Mouse (Mus musculus): Measurements from ENCODE around the gene Pik3r5.

The Pik3r5 gene

DNA sequence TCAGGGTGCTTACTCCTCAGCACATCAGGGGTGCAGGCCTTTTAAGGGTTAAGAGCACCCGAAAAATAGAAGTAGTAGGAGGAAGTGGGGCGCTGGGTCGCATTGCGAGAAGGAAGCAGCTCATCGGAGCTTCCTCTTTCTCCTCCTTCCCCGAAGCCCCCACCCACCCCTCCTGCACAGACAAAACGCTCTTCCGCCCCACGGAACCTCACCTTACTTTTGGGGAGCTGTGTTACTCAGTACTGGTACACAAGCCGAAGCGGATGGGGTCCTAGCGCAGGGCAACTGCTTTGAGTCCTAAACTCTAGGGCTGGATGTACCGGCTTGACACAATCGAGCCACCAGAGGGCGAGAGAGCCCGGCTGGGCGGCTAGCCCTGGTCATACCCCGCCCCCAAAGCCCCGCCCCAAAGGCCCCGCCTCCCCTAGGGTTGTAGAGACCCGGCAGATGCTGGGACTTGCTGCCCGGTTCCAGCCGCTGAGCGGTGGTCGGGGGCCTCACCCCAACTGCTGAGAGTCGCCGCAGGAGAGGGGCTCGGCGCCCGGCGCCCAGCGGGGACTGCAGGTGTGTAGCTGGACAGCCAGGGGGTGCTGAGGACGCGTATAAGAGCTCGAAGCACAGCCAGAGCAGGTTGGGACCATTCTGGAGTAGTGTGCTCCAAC is at the start of gene Pik3r5:
Gene Pik3r5 (plus strand): TSS at position 423 of the 662 bp plus-strand sequence.
- no peak for DNase-seq (ENCODE audit: low read depth)

DNA sequence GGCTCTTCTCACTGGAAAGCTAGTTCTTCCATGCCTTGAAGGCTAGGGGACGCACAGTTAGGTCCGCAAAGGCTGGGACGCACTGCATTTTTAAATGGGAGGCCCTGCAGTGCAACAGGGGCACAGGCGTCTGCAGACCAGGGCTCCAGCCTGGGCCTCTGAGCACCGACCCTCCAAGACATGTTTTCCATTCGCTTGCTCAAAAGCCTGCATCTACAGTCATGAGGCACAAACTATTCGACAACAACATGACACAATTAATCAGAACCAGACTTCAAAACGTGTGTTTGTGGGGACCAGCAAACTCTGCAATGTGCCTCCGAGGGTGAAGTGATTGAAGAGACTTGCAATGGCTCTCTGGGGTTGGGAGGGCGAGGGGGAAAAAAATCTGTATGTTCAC is 48.4 kb upstream of the Pik3r5 start:
- no peak for DNase-seq (ENCODE audit: low read depth)

DNA sequence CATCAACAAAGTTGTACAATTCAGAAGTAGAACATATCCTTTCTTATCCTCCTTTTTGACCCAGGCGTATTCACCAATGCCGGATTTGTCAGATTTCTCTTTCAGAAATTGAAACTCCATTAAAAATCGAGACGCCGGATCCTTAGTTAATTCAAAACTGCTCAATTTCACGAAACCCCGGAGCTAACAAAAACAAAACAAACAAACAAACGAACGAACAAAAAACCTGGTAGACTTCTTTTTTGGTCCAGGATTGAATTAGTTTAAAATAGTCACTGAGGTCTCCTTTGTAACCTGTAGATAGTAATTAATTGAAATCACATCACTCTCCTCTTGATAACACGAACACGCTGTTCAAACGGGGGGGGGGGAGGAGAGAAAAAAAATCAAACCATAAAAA is 47.8 kb upstream of the Pik3r5 start:
- DNase-seq (ENCODE audit: low read depth): no peak

DNA sequence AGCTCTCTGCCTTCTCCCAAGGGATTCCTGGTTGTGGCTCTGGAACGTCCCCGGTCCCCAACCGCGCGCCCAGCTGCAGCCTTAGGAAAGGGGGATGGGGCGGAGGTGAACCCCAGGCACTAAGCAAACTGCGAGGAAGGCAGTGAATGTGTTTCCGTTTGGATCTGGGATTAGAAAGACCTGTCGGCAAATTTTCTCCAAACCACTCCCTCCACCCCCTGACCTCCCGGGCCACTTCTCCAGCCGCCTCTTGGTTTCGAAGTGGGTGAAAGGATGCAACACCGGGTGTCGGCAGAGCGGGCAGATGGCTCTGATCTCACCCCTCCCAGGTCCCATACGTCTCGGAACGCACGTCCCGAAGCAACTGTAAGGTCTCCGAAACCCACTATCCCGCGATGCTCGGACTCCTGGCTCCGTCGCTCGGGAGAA is 47.3 kb upstream of the Pik3r5 start:
- DNase-seq (ENCODE audit: low read depth): no peak

DNA sequence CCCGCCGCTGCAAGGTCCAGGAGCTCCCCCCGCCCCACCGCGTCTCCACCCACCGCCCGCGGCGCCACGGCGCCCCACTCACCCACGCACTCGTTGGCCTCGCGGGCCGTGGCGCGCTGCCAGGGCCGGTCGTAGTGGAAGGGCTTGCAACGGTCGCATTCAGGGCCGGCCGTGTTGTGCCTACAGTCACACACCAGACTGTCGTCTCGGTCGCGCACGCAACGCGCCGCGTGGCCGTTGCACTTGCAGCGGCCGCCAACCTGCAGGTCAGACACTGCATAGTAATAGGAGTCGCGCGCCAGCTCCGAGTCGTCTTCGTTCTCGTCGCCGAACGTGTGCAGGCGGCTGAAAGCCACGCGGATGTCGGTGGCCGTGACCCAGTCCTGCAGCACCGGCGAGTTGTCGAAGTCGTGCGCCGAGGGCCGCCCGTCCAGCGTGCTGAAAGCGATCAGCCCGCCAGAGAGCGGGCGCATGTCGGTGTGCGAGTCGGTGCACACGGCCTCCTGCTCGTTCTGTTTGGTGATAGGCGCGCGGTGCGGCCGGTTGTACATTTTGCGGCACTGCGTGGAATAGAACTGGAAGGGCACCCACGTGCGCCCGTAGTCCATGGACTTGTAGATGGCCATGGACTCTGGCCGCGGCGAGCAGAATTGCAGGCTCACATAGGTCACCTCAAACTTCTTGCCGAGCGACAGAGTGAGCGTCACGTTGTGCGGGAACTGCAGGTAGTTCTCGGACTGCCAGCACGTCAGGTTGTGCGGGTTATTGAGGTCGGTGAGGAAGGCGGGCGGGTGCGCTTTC is 46.7 kb upstream of the Pik3r5 start:
- DNase-seq (ENCODE audit: low read depth): no peak

DNA sequence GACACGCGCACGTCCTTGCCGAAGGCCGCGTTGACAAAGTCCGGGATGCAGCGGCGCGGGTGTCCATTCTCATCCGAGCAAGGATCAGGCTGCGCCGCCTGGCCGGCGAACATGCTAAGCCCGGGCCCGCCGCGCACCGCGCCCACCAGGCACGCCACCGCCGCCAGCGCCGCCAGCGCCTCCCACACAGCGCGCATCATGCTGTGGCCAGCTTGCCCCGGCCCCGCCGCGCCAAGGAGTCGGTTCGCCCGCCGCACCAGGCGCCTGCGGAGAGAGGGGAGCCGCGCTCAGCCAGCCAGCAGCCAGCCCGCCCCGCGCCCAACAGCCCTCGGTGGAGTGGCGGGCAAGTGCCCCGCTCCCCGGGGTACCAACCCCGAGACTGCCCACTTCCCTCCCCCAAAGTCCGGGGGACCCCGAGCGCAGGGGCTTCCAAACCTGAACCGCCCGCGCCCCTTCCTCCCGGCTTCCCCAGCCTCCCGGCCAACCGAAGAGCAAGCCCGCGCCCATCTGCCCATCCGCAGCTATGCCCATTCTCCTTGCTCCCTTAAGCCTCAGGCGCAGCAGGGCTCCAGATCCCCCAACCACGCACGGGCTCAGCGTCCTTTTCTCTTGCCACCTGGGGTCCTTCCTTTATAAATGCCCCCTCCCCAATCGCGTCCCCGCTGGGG is 45.9 kb upstream of the Pik3r5 start:
- no peak for DNase-seq (ENCODE audit: low read depth)

DNA sequence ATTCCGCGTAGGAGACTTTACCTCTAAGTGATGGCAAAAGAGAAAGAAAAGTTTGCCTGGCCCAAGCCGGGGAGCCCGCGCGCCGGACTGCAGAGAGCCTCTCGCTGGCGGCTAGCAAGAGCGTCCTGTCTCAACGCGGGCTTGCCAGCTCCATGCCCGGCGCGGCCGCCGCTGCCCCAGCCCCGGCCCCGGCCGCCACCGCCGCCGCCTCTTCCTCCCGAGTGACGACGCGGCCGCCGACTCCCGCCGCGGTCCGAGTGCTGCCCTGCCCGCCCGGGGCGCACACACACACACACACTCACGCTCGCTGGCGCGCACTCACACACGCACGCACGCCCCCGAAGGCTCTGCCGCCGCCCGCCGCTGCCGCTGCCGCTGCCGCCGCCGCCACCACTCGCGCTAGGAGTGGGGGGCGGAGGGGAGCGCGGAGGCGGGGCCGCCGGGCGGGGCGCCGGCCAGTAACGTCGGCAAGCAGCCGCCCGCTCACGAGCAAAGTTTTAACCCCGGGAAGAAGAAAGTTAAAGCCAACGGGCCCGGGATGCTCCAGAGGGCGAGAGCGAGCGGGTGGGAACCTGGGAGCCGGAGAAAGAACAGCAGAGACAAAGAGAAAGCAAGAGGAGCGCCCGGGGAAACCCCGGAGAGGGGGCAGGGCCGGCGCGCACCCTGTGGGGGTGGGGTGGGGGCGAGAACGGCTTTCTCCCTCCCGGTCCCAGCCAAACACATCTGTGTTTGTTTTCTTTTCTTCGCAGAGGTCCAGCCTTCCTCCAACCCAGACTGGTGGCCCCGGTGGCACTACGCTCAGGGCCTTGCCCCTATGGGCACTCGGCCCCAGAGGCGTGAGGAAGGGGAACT is 45.1 kb upstream of the Pik3r5 start:
- no peak for DNase-seq (ENCODE audit: low read depth)

DNA sequence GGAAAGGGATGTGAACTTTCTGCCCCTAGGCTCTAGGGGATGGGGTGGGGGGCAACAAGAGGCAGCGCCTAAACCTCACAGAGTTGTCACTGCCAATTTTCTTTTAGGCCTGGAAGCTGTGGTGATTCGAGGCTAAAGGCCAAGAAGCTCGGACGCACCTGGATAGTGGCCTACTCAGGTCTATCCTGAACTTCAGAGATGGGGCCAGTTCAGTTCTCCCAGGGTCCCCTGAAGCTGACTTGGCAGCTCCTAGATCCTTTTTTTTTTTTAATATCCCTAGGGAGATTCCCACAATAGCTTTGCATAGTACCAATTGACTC is 44.5 kb upstream of the Pik3r5 start:
- DNase-seq (ENCODE audit: low read depth): no peak

DNA sequence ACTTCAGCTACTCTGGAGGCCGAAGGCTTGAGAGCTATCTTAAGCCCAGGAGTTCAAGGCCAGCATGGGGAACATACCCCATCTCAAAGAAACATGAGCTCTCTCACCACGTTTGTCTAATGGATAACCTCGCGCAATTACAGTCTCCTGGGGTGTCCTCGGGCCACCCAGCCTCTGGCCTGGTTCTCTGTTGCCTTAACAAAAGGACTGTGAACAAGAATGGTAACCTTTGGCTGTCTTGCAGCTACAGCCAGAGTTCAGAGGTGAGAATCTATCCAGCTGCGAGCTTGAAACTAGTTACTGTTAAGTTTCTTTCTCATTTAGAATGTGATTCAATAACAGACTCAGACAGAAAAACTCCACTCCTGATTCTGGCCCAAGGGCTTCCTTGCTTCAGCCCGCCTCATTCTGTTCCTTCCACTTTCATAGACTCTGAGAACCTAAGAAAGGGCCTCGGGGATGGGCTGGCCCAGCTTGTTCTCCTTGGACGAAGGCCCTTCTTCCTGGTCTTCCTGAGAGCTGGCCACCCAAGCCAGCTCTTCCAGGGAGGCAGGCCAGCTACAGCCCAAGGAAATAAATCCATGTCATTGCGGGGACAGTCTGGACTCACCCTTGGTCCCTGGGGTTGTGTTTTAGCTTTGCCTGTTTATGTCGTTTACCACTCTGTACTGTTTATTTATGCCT is 43.8 kb upstream of the Pik3r5 start:
- no peak for DNase-seq (ENCODE audit: low read depth)

DNA sequence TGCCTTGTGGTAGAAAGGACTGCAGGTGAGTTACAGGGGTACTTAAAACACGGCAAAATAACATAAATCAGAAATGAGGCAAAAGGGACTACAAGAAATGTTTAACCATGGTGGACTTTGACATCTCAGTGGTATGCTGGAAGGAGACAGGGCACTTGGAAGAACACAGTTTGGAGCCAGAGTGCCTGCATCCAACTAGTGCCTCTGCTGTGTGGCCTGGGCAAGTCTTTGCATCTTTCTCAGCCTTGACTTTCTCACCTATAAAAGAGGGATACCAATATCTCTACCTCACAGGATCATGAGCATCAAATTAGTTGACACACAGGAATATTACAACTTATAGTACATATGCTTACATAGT is 43.3 kb upstream of the Pik3r5 start:
- DNase-seq (ENCODE audit: low read depth): no peak

DNA sequence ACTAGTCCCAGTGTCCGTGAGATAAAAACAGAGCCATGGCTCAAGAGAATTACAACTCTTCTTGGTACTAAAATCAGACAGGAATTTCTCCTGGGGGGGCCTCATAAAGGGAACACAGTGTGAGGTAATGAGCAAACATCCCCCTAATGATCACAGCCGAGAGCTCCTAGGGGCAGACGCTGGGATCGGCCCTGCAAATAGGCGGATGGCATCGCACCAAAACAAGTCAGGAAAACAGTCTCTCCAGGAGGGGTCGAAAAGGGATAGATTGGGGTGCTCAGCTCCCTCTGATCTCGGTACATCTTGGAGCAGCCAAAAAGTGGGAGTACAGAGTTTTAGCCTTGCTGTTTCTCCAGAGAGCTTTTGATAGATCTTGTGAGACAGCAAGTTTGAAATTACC is 42.3 kb upstream of the Pik3r5 start:
- DNase-seq (ENCODE audit: low read depth): no peak

DNA sequence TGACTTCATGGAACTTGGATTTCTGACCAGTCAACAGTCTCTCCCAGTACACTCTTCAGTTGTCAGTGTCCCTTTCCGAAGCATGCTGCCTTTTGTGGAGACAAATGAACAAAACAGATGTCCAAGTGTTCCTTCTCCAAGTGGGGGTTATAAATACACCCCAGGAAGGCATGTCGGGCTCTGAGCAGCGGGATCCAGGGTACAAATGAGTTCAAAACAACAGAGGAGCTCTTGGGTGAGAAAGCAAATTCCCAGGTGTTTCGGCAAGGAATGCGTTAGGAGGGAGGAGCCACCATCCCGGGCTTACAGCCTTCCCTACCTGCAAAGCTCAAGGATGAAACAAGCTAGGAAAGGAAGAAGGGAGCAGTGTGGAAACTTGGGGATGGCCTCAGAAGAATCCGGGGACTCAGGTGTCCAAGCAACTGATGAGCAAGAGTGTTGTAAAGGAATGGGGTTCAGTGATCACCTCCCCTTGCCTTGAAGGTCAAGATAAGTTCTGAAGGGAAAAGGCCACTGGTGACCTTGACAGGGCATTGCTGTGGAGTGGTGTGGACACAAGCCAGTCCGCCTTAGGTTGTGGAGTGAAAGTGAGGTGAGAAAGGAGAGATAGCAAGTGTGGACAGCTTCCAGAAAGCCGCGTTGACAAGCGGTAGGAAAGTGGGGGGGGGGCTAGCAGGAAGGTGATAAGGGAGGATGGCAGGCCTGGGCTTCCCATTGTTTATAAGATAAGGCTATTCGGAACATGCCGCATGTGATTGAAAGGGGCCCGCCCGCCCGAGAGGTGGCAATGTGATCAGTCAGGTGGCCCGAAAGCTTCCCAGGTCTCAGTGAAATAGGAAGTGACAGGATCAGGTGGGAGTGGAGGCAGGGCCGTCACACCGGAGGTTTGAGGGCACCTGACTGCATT is 41.3 kb upstream of the Pik3r5 start:
- no peak for DNase-seq (ENCODE audit: low read depth)

DNA sequence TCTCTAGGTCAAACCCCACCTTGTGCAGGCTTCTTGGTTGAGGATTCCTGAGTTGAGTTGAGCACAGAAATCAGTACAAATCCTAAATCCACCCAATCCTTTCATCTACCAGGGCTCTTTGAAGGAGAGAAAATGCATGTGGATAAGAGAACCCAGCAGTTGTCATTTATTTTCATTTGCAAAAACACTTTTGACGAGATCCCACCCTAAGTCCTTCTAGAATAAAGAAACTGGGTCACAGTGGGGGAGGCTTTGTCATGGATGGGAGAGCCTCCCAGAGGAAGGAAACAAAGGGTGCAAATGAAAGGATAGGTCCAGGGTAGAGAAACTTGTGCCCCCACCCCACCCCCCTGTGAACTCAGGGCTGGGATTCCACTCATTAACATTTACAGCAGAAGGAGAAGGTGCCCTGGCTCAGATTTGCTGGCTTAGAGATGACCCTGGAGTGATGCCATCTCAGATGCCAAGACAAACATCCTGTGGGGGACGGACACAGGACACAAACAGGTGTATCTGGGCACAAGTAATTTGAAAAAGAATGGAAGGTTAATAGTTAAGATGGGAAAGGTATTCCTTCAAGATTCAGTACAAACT is 37.9 kb upstream of the Pik3r5 start:
- no peak for DNase-seq (ENCODE audit: low read depth)

DNA sequence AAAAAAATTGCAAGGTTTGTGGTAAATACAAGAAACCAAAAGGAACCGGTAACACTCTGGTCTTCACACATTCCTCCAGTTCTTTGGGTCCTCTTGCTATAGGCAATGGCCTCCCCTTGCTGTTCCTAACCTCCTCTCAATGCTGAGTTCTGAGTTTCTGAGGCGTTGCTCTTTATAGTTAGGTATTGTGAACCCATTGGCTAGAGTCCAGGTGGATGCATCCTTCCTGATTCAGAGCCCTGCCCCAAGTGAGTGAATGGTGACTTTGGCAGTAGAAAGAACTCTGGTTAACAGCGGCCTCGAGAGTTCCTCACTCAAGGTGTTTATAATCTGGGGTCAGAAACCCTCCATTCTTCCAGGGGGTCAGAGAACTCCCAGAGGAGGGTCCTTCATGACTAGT is 37.2 kb upstream of the Pik3r5 start:
- DNase-seq (ENCODE audit: low read depth): no peak

DNA sequence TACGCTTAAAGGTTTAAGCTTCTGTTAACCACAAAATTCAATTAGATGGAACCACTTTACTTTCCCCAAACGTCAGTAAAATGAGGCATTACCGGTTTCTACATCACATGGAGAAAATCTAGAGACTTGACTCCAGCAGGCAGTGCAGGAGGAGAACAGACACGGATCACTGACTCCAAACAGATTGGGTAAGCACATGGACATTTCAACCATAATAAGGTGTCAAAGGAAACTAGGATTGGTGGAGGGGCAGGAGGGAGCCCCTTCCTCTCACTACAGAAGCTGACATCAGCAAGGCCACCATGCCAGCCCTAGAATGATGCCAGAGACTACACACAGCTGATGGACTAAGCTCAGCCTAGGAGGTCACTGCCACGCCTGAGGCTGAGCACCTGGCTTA is 36.4 kb upstream of the Pik3r5 start:
- DNase-seq (ENCODE audit: low read depth): no peak

DNA sequence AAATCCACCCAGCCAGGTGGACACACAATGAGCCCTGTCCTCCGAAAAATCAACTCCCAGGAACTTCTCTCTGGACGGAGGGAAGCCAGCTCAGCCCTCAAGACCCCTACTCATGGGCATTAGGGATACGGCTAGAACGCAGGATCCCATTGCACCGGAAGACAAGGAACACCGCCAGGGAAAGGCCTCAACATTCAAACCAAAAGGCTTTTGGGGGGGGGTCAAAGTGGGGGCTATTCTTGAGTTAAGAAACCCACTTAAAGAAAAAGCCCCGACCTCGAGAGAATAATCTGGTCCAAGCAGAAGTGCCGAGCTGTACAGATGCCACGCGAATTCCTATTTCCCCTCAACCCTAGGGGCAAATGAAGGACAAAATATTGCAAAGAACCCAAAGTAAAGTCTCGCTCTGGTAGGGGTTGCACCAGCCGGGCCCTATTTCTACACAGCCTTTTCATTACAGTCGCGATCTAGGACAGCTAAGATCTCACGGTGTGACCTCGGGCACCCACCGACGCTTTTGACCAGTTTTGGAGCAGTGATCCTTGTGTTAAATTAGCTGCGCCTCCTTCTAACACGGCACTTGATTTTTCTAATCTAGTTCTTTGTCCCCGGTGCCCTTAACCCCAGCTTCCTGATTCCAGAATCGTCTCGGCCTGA is 32.9 kb upstream of the Pik3r5 start:
- no peak for DNase-seq (ENCODE audit: low read depth)

DNA sequence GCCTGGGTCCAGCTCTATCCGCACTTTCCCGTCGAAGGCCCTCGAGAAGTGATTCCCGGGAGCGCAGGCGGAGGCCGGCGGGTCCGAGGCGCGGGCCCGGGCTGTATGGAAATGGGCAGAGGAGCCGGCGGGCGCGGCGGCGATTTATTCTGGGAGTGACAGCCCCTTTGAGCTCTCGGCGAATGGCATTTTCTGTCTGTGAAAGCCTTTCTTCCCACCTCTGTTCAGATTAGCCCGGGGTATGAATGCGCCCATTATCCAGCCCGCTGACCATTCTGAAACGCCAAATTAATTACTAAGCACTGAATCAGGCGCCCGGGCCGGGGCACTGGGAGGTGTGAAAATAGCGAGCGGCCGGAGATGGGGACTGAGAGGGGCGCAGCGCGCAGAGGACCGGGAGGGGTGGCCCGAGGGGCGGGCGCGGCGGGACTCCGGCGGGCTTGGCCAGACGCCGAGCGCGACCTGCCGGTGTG is 32.3 kb upstream of the Pik3r5 start:
- no peak for DNase-seq (ENCODE audit: low read depth)

DNA sequence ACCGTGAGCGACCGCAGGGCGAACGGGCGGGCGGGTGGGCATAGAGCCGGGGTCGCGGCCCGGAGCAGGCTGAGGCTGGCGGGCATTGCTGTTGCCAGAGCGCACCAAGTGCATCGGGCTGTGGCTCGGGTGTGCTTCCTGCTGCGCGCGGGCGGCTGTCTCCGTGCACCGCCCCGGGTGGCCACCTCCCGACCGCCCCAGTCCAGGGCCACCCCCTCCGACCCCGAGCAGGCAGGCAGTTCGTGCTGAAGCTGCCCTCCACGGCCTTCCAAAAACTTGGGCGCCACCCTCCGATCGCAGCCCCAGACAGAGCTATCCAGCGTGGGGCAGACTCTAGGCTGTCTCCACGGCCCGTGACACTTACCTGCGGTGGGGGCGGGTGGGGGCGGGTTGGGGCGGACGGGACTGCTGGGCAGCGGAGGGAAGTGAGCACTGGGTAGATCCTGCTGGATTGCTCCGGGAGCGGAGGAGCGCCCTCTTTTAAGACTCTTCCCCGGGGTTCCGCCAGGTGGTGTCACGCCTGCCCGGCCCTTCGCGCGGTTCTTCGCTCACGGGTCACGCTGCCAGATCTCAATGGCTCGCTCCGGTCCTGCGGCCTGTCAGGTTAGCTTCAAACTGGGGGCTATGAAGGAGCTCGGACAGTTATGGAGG is 31.8 kb upstream of the Pik3r5 start:
- DNase-seq (ENCODE audit: low read depth): no peak

DNA sequence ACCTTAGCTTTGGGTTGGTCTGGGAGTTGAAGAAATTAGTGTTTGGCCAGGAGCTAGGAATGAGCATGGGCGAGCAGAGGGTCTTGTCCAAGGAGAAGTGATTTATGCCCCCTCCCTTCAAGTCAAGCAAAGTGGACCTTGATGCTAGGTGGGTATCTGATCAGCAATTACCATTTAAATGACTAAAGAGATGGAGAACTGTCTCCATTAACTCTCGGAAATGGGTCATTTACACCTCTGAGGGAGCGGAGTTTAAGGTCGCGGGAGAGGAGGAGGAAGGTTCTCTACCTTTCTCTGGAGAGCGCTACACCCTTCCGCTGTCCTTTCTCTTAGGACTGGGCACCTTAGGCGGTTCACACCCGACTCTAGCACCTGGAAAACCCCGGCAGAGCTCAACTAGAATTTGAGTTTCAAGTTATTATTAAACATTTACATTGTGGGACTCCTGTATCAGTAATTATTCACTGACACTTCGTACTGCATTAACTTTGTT is 31.1 kb upstream of the Pik3r5 start, which contains the start of gene Ntn1:
Gene Ntn1 (minus strand): TSS at position 97 of the 493 bp plus-strand sequence.
- DNase-seq (ENCODE audit: low read depth): no peak
